Mouse (Mus musculus): ENCODE measurements at regions not wholly inside any gene's neighbourhood (a gene's known extent, or its start where the extent isn't known, plus 50 kb on each side); places are given as distances from the start of the nearest gene placed in this dataset.

- Histone ChIP-seq H3K79me2 (ENCODE audit: control insufficient read depth, insufficient read depth, low read length) (no peaks in the 10 kb centered on the region), H3K4me3 (ENCODE audit: insufficient read depth, low read depth, low read length) (no peak overlapping the region), H3K27me3 (ENCODE audit: control insufficient read depth, insufficient read depth, low read length) (no peaks in the 10 kb centered on the region), H3K27ac (replicated peaks; ENCODE audit: insufficient read depth, low read depth, low read length) (no peak overlapping the region), H3K9ac (ENCODE audit: low read depth, low read length) (no peak overlapping the region), H3K4me1 (ENCODE audit: control insufficient read depth, insufficient read depth, low read length) (no peaks in the 10 kb centered on the region), H3K36me3 (ENCODE audit: control insufficient read depth, insufficient read depth, low read length) (no peaks in the 10 kb centered on the region)
- TF ChIP-seq CTCF (IDR thresholded peaks at IDR 0.05; ENCODE audit: low read depth, low read length) (peak; percentile 22; the same call in 1 of the 2 replicates), POLR2A (IDR thresholded peaks at IDR 0.05; ENCODE audit: extremely low read depth, insufficient read depth, low read length) (no peak)
- no peak for DNase-seq (ENCODE audit: extremely low read depth, low read depth, low spot score)
- 97% methylated on average over 2 of the region's 2 CpGs for WGBS
Observed at GRCm38 (mm10) chr14:46076738-46077137, 302.5 kb upstream of the Gm15217 start.

- no peak overlapping the region for H3K4me3 ChIP-seq (ENCODE audit: insufficient read depth, low read depth, low read length)
- no peak overlapping the region for H3K9ac ChIP-seq (ENCODE audit: low read depth, low read length)
- H3K27me3 ChIP-seq (ENCODE audit: control insufficient read depth, insufficient read depth, low read length), result no peaks in the 10 kb centered on the region
- no peak overlapping the region for H3K27ac ChIP-seq (replicated peaks; ENCODE audit: insufficient read depth, low read depth, low read length)
- WGBS, result 90% methylated on average over 11 of the region's 11 CpGs
- no peaks in the 10 kb centered on the region for H3K4me1 ChIP-seq (ENCODE audit: control insufficient read depth, insufficient read depth, low read length)
- peak; percentile 13 for DNase-seq (ENCODE audit: extremely low read depth, low read depth, low spot score)
- H3K36me3 ChIP-seq (ENCODE audit: control insufficient read depth, insufficient read depth, low read length), result no peaks in the 10 kb centered on the region
- H3K79me2 ChIP-seq (ENCODE audit: control insufficient read depth, insufficient read depth, low read length), result no peaks in the 10 kb centered on the region
- TF ChIP-seq POLR2A (IDR thresholded peaks at IDR 0.05; ENCODE audit: extremely low read depth, insufficient read depth, low read length), result no peak
- TF ChIP-seq CTCF (IDR thresholded peaks at IDR 0.05; ENCODE audit: low read depth, low read length), result no peak
Observed at GRCm38 (mm10) chr14:46077406-46078131, 301.6 kb upstream of the Gm15217 start.

- Histone ChIP-seq H3K79me2 (ENCODE audit: control insufficient read depth, insufficient read depth, low read length) (no peaks in the 10 kb centered on the region), H3K4me3 (ENCODE audit: insufficient read depth, low read depth, low read length) (no peak overlapping the region), H3K27ac (replicated peaks; ENCODE audit: insufficient read depth, low read depth, low read length) (no peak overlapping the region), H3K4me1 (ENCODE audit: control insufficient read depth, insufficient read depth, low read length) (no peaks in the 10 kb centered on the region), H3K36me3 (ENCODE audit: control insufficient read depth, insufficient read depth, low read length) (no peaks in the 10 kb centered on the region), H3K9ac (ENCODE audit: low read depth, low read length) (no peak overlapping the region), H3K27me3 (ENCODE audit: control insufficient read depth, insufficient read depth, low read length) (no peaks in the 10 kb centered on the region)
- no peak for TF ChIP-seq CTCF (IDR thresholded peaks at IDR 0.05; ENCODE audit: low read depth, low read length)
- TF ChIP-seq POLR2A (IDR thresholded peaks at IDR 0.05; ENCODE audit: extremely low read depth, insufficient read depth, low read length), result no peak
- 90% methylated on average over 5 of the region's 5 CpGs for WGBS
- DNase-seq (ENCODE audit: extremely low read depth, low read depth, low spot score), result no peak
Observed at GRCm38 (mm10) chr14:46082646-46083045, 296.6 kb upstream of the Gm15217 start.

GRCm38 (mm10) chr14:46088968-46089691 is 290.1 kb upstream of the Gm15217 start:
- TF ChIP-seq CTCF (IDR thresholded peaks at IDR 0.05; ENCODE audit: low read depth, low read length) (no peak), POLR2A (IDR thresholded peaks at IDR 0.05; ENCODE audit: extremely low read depth, insufficient read depth, low read length) (no peak)
- H3K4me3 ChIP-seq (ENCODE audit: insufficient read depth, low read depth, low read length), result no peak overlapping the region
- H3K27me3 ChIP-seq (ENCODE audit: control insufficient read depth, insufficient read depth, low read length), result no peaks in the 10 kb centered on the region
- WGBS, result 91% methylated on average over 12 of the region's 12 CpGs
- no peak overlapping the region for H3K27ac ChIP-seq (replicated peaks; ENCODE audit: insufficient read depth, low read depth, low read length)
- no peaks in the 10 kb centered on the region for H3K36me3 ChIP-seq (ENCODE audit: control insufficient read depth, insufficient read depth, low read length)
- no peaks in the 10 kb centered on the region for H3K4me1 ChIP-seq (ENCODE audit: control insufficient read depth, insufficient read depth, low read length)
- no peaks in the 10 kb centered on the region for H3K79me2 ChIP-seq (ENCODE audit: control insufficient read depth, insufficient read depth, low read length)
- H3K9ac ChIP-seq (ENCODE audit: low read depth, low read length), result no peak overlapping the region
- DNase-seq (ENCODE audit: extremely low read depth, low read depth, low spot score), result no peak

GRCm38 (mm10) chr14:46115950-46116349 is 263.3 kb upstream of the Gm15217 start:
- TF ChIP-seq CTCF (IDR thresholded peaks at IDR 0.05; ENCODE audit: low read depth, low read length) (no peak), POLR2A (IDR thresholded peaks at IDR 0.05; ENCODE audit: extremely low read depth, insufficient read depth, low read length) (no peak)
- no peak overlapping the region for H3K9ac ChIP-seq (ENCODE audit: low read depth, low read length)
- DNase-seq (ENCODE audit: extremely low read depth, low read depth, low spot score), result no peak
- H3K4me1 ChIP-seq (ENCODE audit: control insufficient read depth, insufficient read depth, low read length), result no peaks in the 10 kb centered on the region
- H3K79me2 ChIP-seq (ENCODE audit: control insufficient read depth, insufficient read depth, low read length), result no peaks in the 10 kb centered on the region
- H3K4me3 ChIP-seq (ENCODE audit: insufficient read depth, low read depth, low read length), result no peak overlapping the region
- H3K36me3 ChIP-seq (ENCODE audit: control insufficient read depth, insufficient read depth, low read length), result no peaks in the 10 kb centered on the region
- H3K27me3 ChIP-seq (ENCODE audit: control insufficient read depth, insufficient read depth, low read length), result no peaks in the 10 kb centered on the region
- H3K27ac ChIP-seq (replicated peaks; ENCODE audit: insufficient read depth, low read depth, low read length), result no peak overlapping the region
- 96% methylated on average over 3 of the region's 3 CpGs for WGBS

GRCm38 (mm10) chr14:46126541-46126940 is 252.7 kb upstream of the Gm15217 start:
- no peaks in the 10 kb centered on the region for H3K79me2 ChIP-seq (ENCODE audit: control insufficient read depth, insufficient read depth, low read length)
- no peak overlapping the region for H3K4me3 ChIP-seq (ENCODE audit: insufficient read depth, low read depth, low read length)
- no peaks in the 10 kb centered on the region for H3K36me3 ChIP-seq (ENCODE audit: control insufficient read depth, insufficient read depth, low read length)
- no peaks in the 10 kb centered on the region for H3K27me3 ChIP-seq (ENCODE audit: control insufficient read depth, insufficient read depth, low read length)
- WGBS, result 96% methylated on average over 1 of the region's 1 CpGs
- no peak for TF ChIP-seq POLR2A (IDR thresholded peaks at IDR 0.05; ENCODE audit: extremely low read depth, insufficient read depth, low read length)
- H3K27ac ChIP-seq (replicated peaks; ENCODE audit: insufficient read depth, low read depth, low read length), result no peak overlapping the region
- H3K4me1 ChIP-seq (ENCODE audit: control insufficient read depth, insufficient read depth, low read length), result no peaks in the 10 kb centered on the region
- DNase-seq (ENCODE audit: extremely low read depth, low read depth, low spot score), result no peak
- no peak overlapping the region for H3K9ac ChIP-seq (ENCODE audit: low read depth, low read length)
